Mouse (Mus musculus) bone marrow, adult 2 months (tissue): Measurements from ENCODE around the gene Il11ra1.

Source experiments
- CTCF ChIP-seq: fragments of 200-500 bp; IDR thresholded peaks from 2 replicates; pipeline ENCODE4 v1.5.1; 2011; ENCODE audit warnings: low read length, control low read depth; ENCODE audit not compliant: control insufficient read depth, insufficient read depth
- POLR2A ChIP-seq: fragments of 200-500 bp; IDR thresholded peaks from 2 replicates; pipeline ENCODE4 v1.6.1; 2011; ENCODE audit warnings: low read depth, mild to moderate bottlenecking, control low read depth, low read length, borderline replicate concordance; ENCODE audit not compliant: control insufficient read depth

DNA sequence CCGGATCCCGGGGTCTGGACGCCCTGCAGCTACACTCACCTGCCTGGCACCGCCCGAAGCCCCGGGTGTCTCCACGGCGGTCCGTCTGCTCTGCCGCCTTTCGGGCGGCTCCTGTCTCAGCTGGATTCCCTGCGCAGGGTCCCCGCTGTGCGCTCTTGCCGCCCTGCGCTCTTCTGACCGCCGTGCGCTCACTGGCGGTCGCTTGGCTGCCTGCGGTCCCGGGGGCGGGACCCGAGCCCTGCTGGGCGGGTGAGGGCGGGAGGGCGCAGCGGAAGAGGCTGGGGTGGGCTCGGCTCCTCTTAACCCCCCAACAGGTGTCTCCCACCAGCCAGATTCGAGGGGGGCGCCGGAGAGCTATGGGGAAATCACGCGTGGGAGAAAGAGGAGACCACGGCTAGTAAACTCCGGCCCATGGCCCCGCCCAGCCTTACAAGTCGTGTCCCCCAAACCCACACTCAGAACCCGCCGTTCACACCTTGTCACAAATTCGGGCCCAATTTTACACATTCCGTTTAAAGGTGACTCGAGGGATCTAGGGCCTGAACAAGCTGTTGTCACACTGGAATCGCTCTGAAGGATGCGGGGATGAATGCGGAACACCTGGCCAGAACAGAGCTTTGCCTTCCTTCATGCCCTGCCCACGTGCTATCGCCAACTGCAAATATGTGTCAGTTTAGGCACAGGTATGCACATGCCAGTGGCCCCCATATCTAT is 31.4 kb downstream of the Il11ra1 start, which contains the start of gene Arid3c:
- TF ChIP-seq CTCF (no peak), POLR2A (no peak)
